Comparison of ENCODE assay signal across 20 mouse cellular contexts in genomic region chr16:18058331-18058731, GRCm38 (mm10). TPM values are rescaled to one million over a fixed set of nuclear protein-coding genes. Genes with fewer than 3 reads are reported as not detected.
DNase-seq lines count a peak whose midpoint lies in the region; ATAC-seq and TF ChIP-seq lines count a peak whose summit lies in the region.
"Had no signal": no experiment of that assay in that cellular context is flagged by ENCODE, and none has a peak within 500 bp of the region (broad histone marks: within the 10 kb centered on the region; RNA-seq: fewer than 3 reads in every experiment).

No protein-coding gene starts in this region.

- H3K9me3 ChIP-seq in lung, embryonic 14.5 days (ENCODE audit: low read depth, low read length): no peaks in the 10 kb centered on the region
- H3K9me3 ChIP-seq in lung, postnatal 0 days (ENCODE audit: low read length): no peaks in the 10 kb centered on the region
- H3K9me3 ChIP-seq: embryonic facial prominence, embryonic 12.5 days; forebrain, embryonic 15.5 days; G1E; hindbrain, embryonic 10.5 days; liver, embryonic 13.5 days; megakaryocyte, embryonic 14.5 days; neural tube, embryonic 13.5 days had no signal

- no peak for TF ChIP-seq CTCF in lung, embryonic 14.5 days (IDR thresholded peaks at IDR 0.05; ENCODE audit: low read depth)
- no peak for TF ChIP-seq CTCF in lung, postnatal 0 days (IDR thresholded peaks at IDR 0.05)

- DNase-seq in adrenal gland, adult 2 months: peak; percentile 72
- DNase-seq in adrenal gland, postnatal 4 days (ENCODE audit: low spot score in 2 of 2): no peak
- peak; percentile 29 for DNase-seq in lung, embryonic 14.5 days
- DNase-seq in lung, postnatal 0 days (ENCODE audit: low spot score): no peak
- DNase-seq in cerebellum, adult 18-20 months: peak; percentile 63 to 68
- DNase-seq in cerebellum, postnatal 25 days: peak; percentile 70 to 71
- no peak for DNase-seq in retina, postnatal 1 day
- no peak for DNase-seq in urinary bladder, adult 18-20 months (ENCODE audit: low spot score in 2 of 2)
- DNase-seq: kidney, adult 18-20 months; kidney, postnatal 14 days; liver, embryonic 13.5 days; midbrain, embryonic 14.5 days; thymus, postnatal 4 days had no signal

- WGBS in lung, embryonic 14.5 days: 61% methylated on average over 6 of the region's 6 CpGs
- 62% methylated on average over 6 of the region's 6 CpGs for WGBS in lung, postnatal 0 days

- no peak overlapping the region for H3K4me2 ChIP-seq in lung, embryonic 14.5 days
- H3K4me2 ChIP-seq in lung, postnatal 0 days (replicated peaks; ENCODE audit: low read depth, low read length): no peak overlapping the region
- H3K4me2 ChIP-seq: embryonic facial prominence, embryonic 12.5 days; forebrain, embryonic 15.5 days; liver, embryonic 13.5 days; neural tube, embryonic 13.5 days had no signal

- no peak for TF ChIP-seq EP300 in lung, postnatal 0 days (IDR thresholded peaks at IDR 0.05)

- H3K27ac ChIP-seq in lung, embryonic 14.5 days (ENCODE audit: low read depth): no peak overlapping the region
- no peak overlapping the region for H3K27ac ChIP-seq in lung, postnatal 0 days (ENCODE audit: low read length)
- H3K27ac ChIP-seq: embryonic facial prominence, embryonic 12.5 days; forebrain, embryonic 15.5 days; hindbrain, embryonic 10.5 days; liver, embryonic 13.5 days; neural tube, embryonic 13.5 days had no signal

- ATAC-seq in lung, embryonic 14.5 days (ENCODE audit: insufficient read depth): no peak
- no peak for ATAC-seq in lung, postnatal 0 days
- ATAC-seq: forebrain, embryonic 15.5 days had no signal

- H3K9ac ChIP-seq in lung, embryonic 14.5 days: no peak overlapping the region
- H3K9ac ChIP-seq in lung, postnatal 0 days (replicated peaks; ENCODE audit: low read depth): no peak overlapping the region
- H3K9ac ChIP-seq: embryonic facial prominence, embryonic 12.5 days; forebrain, embryonic 15.5 days; liver, embryonic 13.5 days; neural tube, embryonic 13.5 days had no signal

- H3K4me1 ChIP-seq in lung, embryonic 14.5 days (ENCODE audit: insufficient read depth): no peaks in the 10 kb centered on the region
- no peaks in the 10 kb centered on the region for H3K4me1 ChIP-seq in lung, postnatal 0 days (ENCODE audit: insufficient read depth, low read depth, low read length)
- H3K4me1 ChIP-seq: embryonic facial prominence, embryonic 12.5 days; hindbrain, embryonic 10.5 days; liver, embryonic 13.5 days; neural tube, embryonic 13.5 days had no signal

- H3K27me3 ChIP-seq in lung, embryonic 14.5 days (ENCODE audit: insufficient read depth, low read length): no peaks in the 10 kb centered on the region
- H3K27me3 ChIP-seq in lung, postnatal 0 days (replicated peaks; ENCODE audit: insufficient read depth, low read length): no peaks in the 10 kb centered on the region
- H3K27me3 ChIP-seq: embryonic facial prominence, embryonic 12.5 days; forebrain, embryonic 15.5 days; neural tube, embryonic 13.5 days had no signal

- H3K4me3 ChIP-seq in lung, embryonic 14.5 days (ENCODE audit: low read depth, low read length): no peak overlapping the region
- H3K4me3 ChIP-seq in lung, postnatal 0 days (ENCODE audit: low read depth, low read length): no peak overlapping the region
- H3K4me3 ChIP-seq: embryonic facial prominence, embryonic 12.5 days; erythroblast, embryonic 14.5 days; forebrain, embryonic 15.5 days; hindbrain, embryonic 10.5 days; liver, embryonic 13.5 days; megakaryocyte, embryonic 14.5 days; neural tube, embryonic 13.5 days had no signal

- H3K36me3 ChIP-seq in lung, embryonic 14.5 days (ENCODE audit: insufficient read depth): no peaks in the 10 kb centered on the region
- H3K36me3 ChIP-seq in lung, postnatal 0 days (ENCODE audit: insufficient read depth, low read length): no peaks in the 10 kb centered on the region
- H3K36me3 ChIP-seq: embryonic facial prominence, embryonic 12.5 days; forebrain, embryonic 15.5 days; G1E; hindbrain, embryonic 10.5 days; liver, embryonic 13.5 days; neural tube, embryonic 13.5 days had no signal

RNA-seq across cellular contexts. Expression of gene Dgcr6, which starts 5.7 kb away (rescaled TPM):
- total RNA-seq in adrenal gland, adult 2 months (2021): 10 to 100 TPM; 71.3 to 75.7 TPM
- 127 and 132 TPM in 2 replicates for polyA plus RNA-seq in adrenal gland, adult 2 months (2012; rRNA removed)
- 10 to 100 TPM; 52.6 to 57.4 TPM for total RNA-seq in adrenal gland, postnatal 4 days (2021)
- polyA plus RNA-seq in lung, embryonic 14.5 days (2014; fragmentation: Nextera tagmentation; extraction: Ambion mirVana): 93.8 and 97.3 TPM in 2 replicates
- polyA plus RNA-seq in lung, postnatal 0 days (2015; fragmentation: Nextera tagmentation; extraction: Ambion mirVana): 78.6 and 87.2 TPM in 2 replicates

RNA-seq across cellular contexts. Expression of gene Prodh, which starts 31.7 kb away (rescaled TPM):
- total RNA-seq in adrenal gland, adult 2 months (2021): 10 to 100 TPM; 30.2 to 46.7 TPM
- polyA plus RNA-seq in adrenal gland, adult 2 months (2012; rRNA removed): 68.7 and 99.1 TPM in 2 replicates
- total RNA-seq in adrenal gland, postnatal 4 days (2021): 10 to 100 TPM; 13.8 to 19.0 TPM
- 14.8 and 17.5 TPM in 2 replicates for polyA plus RNA-seq in lung, embryonic 14.5 days (2014; fragmentation: Nextera tagmentation; extraction: Ambion mirVana)
- 10.6 and 11.0 TPM in 2 replicates for polyA plus RNA-seq in lung, postnatal 0 days (2015; fragmentation: Nextera tagmentation; extraction: Ambion mirVana)

Comparison
In these comparisons a context has a peak if more than half of its experiments do, and no peak if none do; other contexts are left out.
1. DNase-seq: peak in adrenal gland, adult 2 months (single experiment), lung, embryonic 14.5 days (single experiment), cerebellum, adult 18-20 months (2 of 2) and cerebellum, postnatal 25 days (2 of 2); none in adrenal gland, postnatal 4 days (0 of 2), lung, postnatal 0 days (single experiment), retina, postnatal 1 day (single experiment) and urinary bladder, adult 18-20 months (0 of 2).